Mouse (Mus musculus): ENCODE measurements around the gene Plekha6. TPM values are rescaled to one million over a fixed set of nuclear protein-coding genes. Genes with fewer than 3 reads are reported as not detected.

Plekha6 gene
- polyA plus RNA-seq, 1 experiment, result 0.12 TPM

GRCm38 (mm10) chr1:133225137-133225536 lies 61.1 kb downstream of the Plekha6 start:
- H3K27me3 ChIP-seq (ENCODE audit: control insufficient read depth, insufficient read depth, insufficient read length), result peaks cover 6% of the 10 kb centered on the region
- no peak overlapping the region for H3ac ChIP-seq (ENCODE audit: control insufficient read depth, insufficient read length)
- no peak overlapping the region for H3K4me3 ChIP-seq
- TF ChIP-seq POLR2A (IDR thresholded peaks at IDR 0.05; ENCODE audit: insufficient read length, low read depth) (no peak), CEBPB (IDR thresholded peaks at IDR 0.05; ENCODE audit: insufficient read depth, poor library complexity, severe bottlenecking) (no peak), REST (IDR thresholded peaks at IDR 0.05; ENCODE audit: insufficient read depth, insufficient read length) (no peak), SRF (IDR thresholded peaks at IDR 0.05; ENCODE audit: control insufficient read depth, insufficient read length, low read depth) (no peak), POLR2AphosphoS2 (IDR thresholded peaks at IDR 0.05; ENCODE audit: insufficient read length, low read depth) (no peak), TCF3 (IDR thresholded peaks at IDR 0.05; ENCODE audit: insufficient read length, low read depth) (no peak), MYOG (IDR thresholded peaks at IDR 0.05; ENCODE audit: control insufficient read depth in 1 of 3, insufficient read depth in 1 of 3, insufficient read length in 2 of 3, low read depth in 2 of 3) (no peak), USF1 (IDR thresholded peaks at IDR 0.05; ENCODE audit: low read depth) (no peak), MAX (IDR thresholded peaks at IDR 0.05; ENCODE audit: low read depth) (no peak), MYOD1 (IDR thresholded peaks at IDR 0.05; ENCODE audit: control insufficient read depth in 1 of 3, insufficient read length in 2 of 3, low read depth in 2 of 3) (no peak), TCF12 (IDR thresholded peaks at IDR 0.05; ENCODE audit: insufficient read depth, poor library complexity, severe bottlenecking) (no peak), E2F4 (IDR thresholded peaks at IDR 0.05; ENCODE audit: insufficient read depth) (no peak)
- no peak overlapping the region for H3K4me2 ChIP-seq (ENCODE audit: low read depth)
- no peaks in the 10 kb centered on the region for H3K36me3 ChIP-seq (ENCODE audit: control insufficient read depth, insufficient read depth)
- no peaks in the 10 kb centered on the region for H3K79me2 ChIP-seq (ENCODE audit: control insufficient read depth, insufficient read depth)

GRCm38 (mm10) chr1:133225561-133225960 lies 61.6 kb downstream of the Plekha6 start:
- H3K27me3 ChIP-seq (ENCODE audit: control insufficient read depth, insufficient read depth, insufficient read length), result peaks cover 6% of the 10 kb centered on the region
- H3K4me3 ChIP-seq, result no peak overlapping the region
- H3K4me2 ChIP-seq (ENCODE audit: low read depth), result no peak overlapping the region
- H3K79me2 ChIP-seq (ENCODE audit: control insufficient read depth, insufficient read depth), result no peaks in the 10 kb centered on the region
- H3ac ChIP-seq (ENCODE audit: control insufficient read depth, insufficient read length), result no peak overlapping the region
- H3K36me3 ChIP-seq (ENCODE audit: control insufficient read depth, insufficient read depth), result no peaks in the 10 kb centered on the region
- TF ChIP-seq POLR2A (IDR thresholded peaks at IDR 0.05; ENCODE audit: insufficient read length, low read depth) (no peak), MYOG (IDR thresholded peaks at IDR 0.05; ENCODE audit: control insufficient read depth in 1 of 3, insufficient read depth in 1 of 3, insufficient read length in 2 of 3, low read depth in 2 of 3) (no peak), USF1 (IDR thresholded peaks at IDR 0.05; ENCODE audit: low read depth) (no peak), TCF3 (IDR thresholded peaks at IDR 0.05; ENCODE audit: insufficient read length, low read depth) (no peak), CEBPB (IDR thresholded peaks at IDR 0.05; ENCODE audit: insufficient read depth, poor library complexity, severe bottlenecking) (no peak), MAX (IDR thresholded peaks at IDR 0.05; ENCODE audit: low read depth) (no peak), REST (IDR thresholded peaks at IDR 0.05; ENCODE audit: insufficient read depth, insufficient read length) (no peak), MYOD1 (IDR thresholded peaks at IDR 0.05; ENCODE audit: control insufficient read depth in 1 of 3, insufficient read length in 2 of 3, low read depth in 2 of 3) (no peak), POLR2AphosphoS2 (IDR thresholded peaks at IDR 0.05; ENCODE audit: insufficient read length, low read depth) (no peak), E2F4 (IDR thresholded peaks at IDR 0.05; ENCODE audit: insufficient read depth) (no peak), SRF (IDR thresholded peaks at IDR 0.05; ENCODE audit: control insufficient read depth, insufficient read length, low read depth) (no peak), TCF12 (IDR thresholded peaks at IDR 0.05; ENCODE audit: insufficient read depth, poor library complexity, severe bottlenecking) (no peak)

- Histone ChIP-seq H3K36me3 (ENCODE audit: control insufficient read depth, insufficient read depth) (no peaks in the 10 kb centered on the region), H3K27me3 (ENCODE audit: control insufficient read depth, insufficient read depth, insufficient read length) (peaks cover 6% of the 10 kb centered on the region), H3K4me3 (no peak overlapping the region), H3K79me2 (ENCODE audit: control insufficient read depth, insufficient read depth) (no peaks in the 10 kb centered on the region), H3ac (ENCODE audit: control insufficient read depth, insufficient read length) (no peak overlapping the region), H3K4me2 (ENCODE audit: low read depth) (peak overlapping the region; percentile 31)
- TF ChIP-seq SRF (IDR thresholded peaks at IDR 0.05; ENCODE audit: control insufficient read depth, insufficient read length, low read depth), result no peak
- TF ChIP-seq CEBPB (IDR thresholded peaks at IDR 0.05; ENCODE audit: insufficient read depth, poor library complexity, severe bottlenecking), result no peak
- TF ChIP-seq MYOG (IDR thresholded peaks at IDR 0.05; ENCODE audit: control insufficient read depth in 1 of 3, insufficient read depth in 1 of 3, insufficient read length in 2 of 3, low read depth in 2 of 3), result peak; percentile 35 to 81 (median 55)
- TF ChIP-seq MYOD1 (IDR thresholded peaks at IDR 0.05; ENCODE audit: control insufficient read depth in 1 of 3, insufficient read length in 2 of 3, low read depth in 2 of 3), result peak in 2 of 3 experiments; percentile 28 to 73
- TF ChIP-seq E2F4 (IDR thresholded peaks at IDR 0.05; ENCODE audit: insufficient read depth), result no peak
- peak; percentile 41 for TF ChIP-seq TCF3 (IDR thresholded peaks at IDR 0.05; ENCODE audit: insufficient read length, low read depth)
- no peak for TF ChIP-seq TCF12 (IDR thresholded peaks at IDR 0.05; ENCODE audit: insufficient read depth, poor library complexity, severe bottlenecking)
Observed at GRCm38 (mm10) chr1:133225963-133226660, 62.1 kb downstream of the Plekha6 start.

- no peak overlapping the region for H3ac ChIP-seq (ENCODE audit: control insufficient read depth, insufficient read length)
- TF ChIP-seq E2F4 (IDR thresholded peaks at IDR 0.05; ENCODE audit: insufficient read depth) (no peak), TCF12 (IDR thresholded peaks at IDR 0.05; ENCODE audit: insufficient read depth, poor library complexity, severe bottlenecking) (no peak), MYOD1 (IDR thresholded peaks at IDR 0.05; ENCODE audit: control insufficient read depth in 1 of 3, insufficient read length in 2 of 3, low read depth in 2 of 3) (no peak), CEBPB (IDR thresholded peaks at IDR 0.05; ENCODE audit: insufficient read depth, poor library complexity, severe bottlenecking) (no peak), MAX (IDR thresholded peaks at IDR 0.05; ENCODE audit: low read depth) (no peak), POLR2AphosphoS2 (IDR thresholded peaks at IDR 0.05; ENCODE audit: insufficient read length, low read depth) (no peak), MYOG (IDR thresholded peaks at IDR 0.05; ENCODE audit: control insufficient read depth in 1 of 3, insufficient read depth in 1 of 3, insufficient read length in 2 of 3, low read depth in 2 of 3) (no peak), REST (IDR thresholded peaks at IDR 0.05; ENCODE audit: insufficient read depth, insufficient read length) (no peak), USF1 (IDR thresholded peaks at IDR 0.05; ENCODE audit: low read depth) (no peak), POLR2A (IDR thresholded peaks at IDR 0.05; ENCODE audit: insufficient read length, low read depth) (no peak), TCF3 (IDR thresholded peaks at IDR 0.05; ENCODE audit: insufficient read length, low read depth) (no peak), SRF (IDR thresholded peaks at IDR 0.05; ENCODE audit: control insufficient read depth, insufficient read length, low read depth) (no peak)
- no peak overlapping the region for H3K4me3 ChIP-seq
- peaks cover 6% of the 10 kb centered on the region for H3K27me3 ChIP-seq (ENCODE audit: control insufficient read depth, insufficient read depth, insufficient read length)
- H3K36me3 ChIP-seq (ENCODE audit: control insufficient read depth, insufficient read depth), result no peaks in the 10 kb centered on the region
- no peaks in the 10 kb centered on the region for H3K79me2 ChIP-seq (ENCODE audit: control insufficient read depth, insufficient read depth)
- peak overlapping the region; percentile 31 for H3K4me2 ChIP-seq (ENCODE audit: low read depth)
Observed at GRCm38 (mm10) chr1:133226928-133227327, 62.9 kb downstream of the Plekha6 start.

All from myocyte (in vitro differentiated cells).